Mouse (Mus musculus): ENCODE results near the gene 2200002D01Rik.

Gene 2200002D01Rik

GRCm38 (mm10) chr7:29248261-29248841, at the start of gene 2200002D01Rik:
2200002D01Rik (minus strand) TSS chr7:29248466.
- peak; percentile 22 for DNase-seq (ENCODE audit: low read depth, low spot score)

GRCm38 (mm10) chr7:29296998-29297397, 48.7 kb upstream of the 2200002D01Rik start:
- DNase-seq (ENCODE audit: low read depth, low spot score), result peak; percentile 72

GRCm38 (mm10) chr7:29295861-29296647, 47.8 kb upstream of the 2200002D01Rik start:
- DNase-seq (ENCODE audit: low read depth, low spot score), result no peak

- no peak for DNase-seq (ENCODE audit: low read depth, low spot score)
Measured at GRCm38 (mm10) chr7:29294111-29294761, 46.0 kb upstream of the 2200002D01Rik start.

- no peak for DNase-seq (ENCODE audit: low read depth, low spot score)
Measured at GRCm38 (mm10) chr7:29293131-29294065, 45.1 kb upstream of the 2200002D01Rik start.

- no peak for DNase-seq (ENCODE audit: low read depth, low spot score)
Measured at GRCm38 (mm10) chr7:29292458-29293098, 44.3 kb upstream of the 2200002D01Rik start.

- no peak for DNase-seq (ENCODE audit: low read depth, low spot score)
Measured at GRCm38 (mm10) chr7:29291616-29292457, 43.6 kb upstream of the 2200002D01Rik start.

- DNase-seq (ENCODE audit: low read depth, low spot score), result no peak
Measured at GRCm38 (mm10) chr7:29290691-29291485, 42.6 kb upstream of the 2200002D01Rik start.

- no peak for DNase-seq (ENCODE audit: low read depth, low spot score)
Measured at GRCm38 (mm10) chr7:29289856-29290255, 41.6 kb upstream of the 2200002D01Rik start.

- peak; percentile 60 for DNase-seq (ENCODE audit: low read depth, low spot score)
Measured at GRCm38 (mm10) chr7:29288942-29289638, 40.8 kb upstream of the 2200002D01Rik start, which contains the start of gene Ppp1r14a. Ppp1r14a (plus strand) TSS chr7:29289308.

- DNase-seq (ENCODE audit: low read depth, low spot score), result no peak
Measured at GRCm38 (mm10) chr7:29288079-29288478, 39.8 kb upstream of the 2200002D01Rik start.

- no peak for DNase-seq (ENCODE audit: low read depth, low spot score)
Measured at GRCm38 (mm10) chr7:29287481-29287880, 39.2 kb upstream of the 2200002D01Rik start.

GRCm38 (mm10) chr7:29284523-29284922, 36.3 kb upstream of the 2200002D01Rik start:
- no peak for DNase-seq (ENCODE audit: low read depth, low spot score)

- DNase-seq (ENCODE audit: low read depth, low spot score), result no peak
Measured at GRCm38 (mm10) chr7:29283876-29284275, 35.6 kb upstream of the 2200002D01Rik start.

GRCm38 (mm10) chr7:29282074-29282554, 33.8 kb upstream of the 2200002D01Rik start:
- no peak for DNase-seq (ENCODE audit: low read depth, low spot score)

GRCm38 (mm10) chr7:29281201-29282073, 33.2 kb upstream of the 2200002D01Rik start, which contains the start of gene Spint2:
Spint2 (minus strand) TSS chr7:29281912.
- DNase-seq (ENCODE audit: low read depth, low spot score), result peak; percentile 81

GRCm38 (mm10) chr7:29280801-29281200, 32.5 kb upstream of the 2200002D01Rik start:
- DNase-seq (ENCODE audit: low read depth, low spot score), result peak; percentile 35
